Mouse (Mus musculus) embryonic fibroblast, embryonic 13.5 days (primary cell): ENCODE measurements at regions not wholly inside any gene's neighbourhood (a gene's known extent, or its start where the extent isn't known, plus 50 kb on each side); places are given as distances from the start of the nearest gene placed in this dataset.

ENCODE experiments used
- H3K27ac ChIP-seq: 2 replicates; pipeline ENCODE4 v1.5.1; 2012; ENCODE audit warnings: low read length, control low read depth, inconsistent platforms; ENCODE audit not compliant: insufficient read depth
- H3K4me1 ChIP-seq: 2 replicates; pipeline ENCODE4 v1.6.1; 2011; ENCODE audit warnings: low read length; ENCODE audit not compliant: control insufficient read depth, insufficient read depth
- H3K4me3 ChIP-seq: 2 replicates; pipeline ENCODE4 v1.5.1; 2011; ENCODE audit warnings: mild to moderate bottlenecking, control low read depth, low read length; ENCODE audit not compliant: insufficient read depth
- CTCF ChIP-seq: IDR thresholded peaks from 2 replicates; pipeline ENCODE4 v1.5.1; 2011; ENCODE audit warnings: mild to moderate bottlenecking, control low read depth, low read length, moderate library complexity, borderline replicate concordance; ENCODE audit not compliant: insufficient read depth
- POLR2A ChIP-seq: IDR thresholded peaks from 2 replicates; pipeline ENCODE4 v1.6.1; 2011; ENCODE audit warnings: low read depth, mild to moderate bottlenecking, control low read depth, low read length, moderate library complexity

DNA sequence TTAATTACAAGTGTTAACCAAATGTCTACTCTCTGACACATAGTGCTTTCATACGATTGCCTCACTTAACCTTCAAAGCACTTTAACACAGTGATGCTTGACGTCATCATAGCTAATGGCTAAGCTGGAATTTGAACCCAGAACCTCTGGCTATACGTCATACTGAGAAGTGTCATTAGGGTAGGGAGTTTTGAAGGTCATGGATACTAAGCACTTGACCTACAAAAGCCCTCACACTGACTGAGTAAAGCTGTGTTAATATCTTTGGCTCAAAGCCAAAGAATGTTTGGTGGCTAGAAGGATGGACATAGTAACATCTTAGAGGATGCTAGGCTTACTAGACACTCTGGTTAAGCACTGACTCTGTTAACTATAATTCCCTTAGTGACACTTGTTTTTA lies 106.9 kb upstream of the Tmtc1 start:
- no peak overlapping the region for H3K27ac ChIP-seq
- no peaks in the 10 kb centered on the region for H3K4me1 ChIP-seq
- no peak for TF ChIP-seq CTCF
- no peak for TF ChIP-seq POLR2A
- H3K4me3 ChIP-seq: no peak overlapping the region

- Histone ChIP-seq H3K27ac (no peak overlapping the region), H3K4me1 (no peaks in the 10 kb centered on the region), H3K4me3 (no peak overlapping the region)
- no peak for TF ChIP-seq CTCF
- no peak for TF ChIP-seq POLR2A
Measured at GRCm38 (mm10) chr6:148548138-148548778, 104.1 kb upstream of the Tmtc1 start.

DNA sequence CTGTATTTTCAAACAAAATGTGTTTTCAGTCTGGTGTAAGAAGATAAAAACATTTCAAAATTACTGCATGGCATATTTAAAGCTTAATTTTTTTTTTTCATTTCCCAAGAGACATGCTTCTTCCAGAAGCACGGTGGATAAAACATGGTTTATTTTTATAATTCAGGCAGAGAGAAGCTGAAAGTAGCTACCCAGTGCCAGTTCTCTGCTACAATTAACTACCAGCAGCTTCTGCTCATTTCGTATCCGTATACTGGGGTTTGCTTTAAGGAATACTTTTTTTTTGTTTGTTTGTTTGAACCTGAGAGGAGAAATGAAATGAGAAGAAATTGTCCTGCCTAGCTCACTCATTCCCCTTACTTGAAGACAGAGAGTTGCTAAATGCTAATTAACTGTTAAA lies 98.9 kb upstream of the Tmtc1 start:
- Histone ChIP-seq H3K4me1 (no peaks in the 10 kb centered on the region), H3K27ac (no peak overlapping the region), H3K4me3 (no peak overlapping the region)
- TF ChIP-seq POLR2A: no peak
- TF ChIP-seq CTCF: no peak

GRCm38 (mm10) chr6:148541981-148542380 lies 97.8 kb upstream of the Tmtc1 start:
- no peak overlapping the region for H3K27ac ChIP-seq
- H3K4me3 ChIP-seq: no peak overlapping the region
- no peaks in the 10 kb centered on the region for H3K4me1 ChIP-seq
- TF ChIP-seq POLR2A: no peak
- no peak for TF ChIP-seq CTCF

GRCm38 (mm10) chr6:148539207-148539960 lies 95.2 kb upstream of the Tmtc1 start:
- H3K4me1 ChIP-seq: no peaks in the 10 kb centered on the region
- no peak overlapping the region for H3K27ac ChIP-seq
- TF ChIP-seq POLR2A (no peak), CTCF (no peak)
- no peak overlapping the region for H3K4me3 ChIP-seq

DNA sequence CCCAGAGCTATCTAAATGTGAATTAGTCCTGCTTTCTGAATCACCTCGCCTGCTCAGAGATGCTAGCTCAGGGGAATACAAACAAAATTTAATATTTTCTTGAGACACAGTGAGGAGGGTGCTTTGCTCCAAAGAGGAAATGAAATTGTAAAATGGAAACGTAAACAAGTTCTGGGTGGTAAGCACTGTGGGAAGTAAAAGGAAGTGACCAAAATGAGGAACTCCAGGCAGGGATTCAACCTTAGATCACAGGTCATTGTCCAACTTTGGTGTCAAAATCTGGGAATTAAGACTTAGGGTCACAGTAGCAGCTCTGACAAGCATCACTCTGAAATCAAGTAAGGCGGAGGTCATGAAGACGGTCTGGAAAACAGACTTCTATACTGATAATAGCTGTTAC lies 90.2 kb upstream of the Tmtc1 start:
- Histone ChIP-seq H3K4me3 (no peak overlapping the region), H3K27ac (no peak overlapping the region), H3K4me1 (no peaks in the 10 kb centered on the region)
- TF ChIP-seq CTCF (no peak), POLR2A (no peak)

DNA sequence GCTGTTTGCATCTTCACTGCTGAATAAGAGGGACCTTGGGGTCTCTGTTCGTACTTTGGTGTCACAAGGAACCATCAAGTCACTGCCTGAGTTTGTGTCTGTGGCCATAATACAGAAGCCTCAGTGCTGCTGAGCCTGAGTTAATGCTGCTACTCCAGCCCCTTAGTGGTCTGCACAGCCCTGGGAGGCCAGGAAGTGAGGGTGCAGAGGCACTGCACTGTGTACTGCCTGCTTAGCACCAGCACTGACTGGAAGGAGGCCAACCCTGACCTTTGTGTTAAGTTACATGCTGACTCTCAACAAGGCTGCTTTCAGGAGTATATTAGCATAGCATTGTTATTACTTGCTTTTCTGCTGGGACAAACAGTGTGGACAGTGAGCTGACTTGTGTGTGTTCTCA lies 86.9 kb upstream of the Tmtc1 start:
- Histone ChIP-seq H3K4me1 (no peaks in the 10 kb centered on the region), H3K27ac (no peak overlapping the region), H3K4me3 (no peak overlapping the region)
- no peak for TF ChIP-seq POLR2A
- no peak for TF ChIP-seq CTCF

DNA sequence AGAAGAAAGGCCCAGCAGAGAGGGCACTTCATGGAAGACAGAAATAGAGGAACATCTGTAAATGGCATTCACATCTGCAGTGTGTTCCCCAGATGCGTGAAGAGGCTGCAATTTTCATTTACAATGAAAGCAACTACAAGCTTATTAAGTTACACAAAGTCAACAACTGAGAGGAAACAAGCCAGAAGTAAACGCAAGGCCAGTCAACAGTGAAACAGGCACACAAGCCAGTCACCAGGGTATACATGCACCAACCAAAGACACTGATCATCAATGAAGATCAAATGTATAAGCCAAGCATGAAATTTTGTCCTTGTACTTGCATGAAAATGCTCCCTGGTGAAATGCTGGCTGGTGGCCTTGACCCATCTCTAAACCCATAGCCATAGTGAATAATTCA lies 84.4 kb upstream of the Tmtc1 start:
- TF ChIP-seq POLR2A (no peak), CTCF (no peak)
- no peak overlapping the region for H3K27ac ChIP-seq
- no peaks in the 10 kb centered on the region for H3K4me1 ChIP-seq
- no peak overlapping the region for H3K4me3 ChIP-seq

DNA sequence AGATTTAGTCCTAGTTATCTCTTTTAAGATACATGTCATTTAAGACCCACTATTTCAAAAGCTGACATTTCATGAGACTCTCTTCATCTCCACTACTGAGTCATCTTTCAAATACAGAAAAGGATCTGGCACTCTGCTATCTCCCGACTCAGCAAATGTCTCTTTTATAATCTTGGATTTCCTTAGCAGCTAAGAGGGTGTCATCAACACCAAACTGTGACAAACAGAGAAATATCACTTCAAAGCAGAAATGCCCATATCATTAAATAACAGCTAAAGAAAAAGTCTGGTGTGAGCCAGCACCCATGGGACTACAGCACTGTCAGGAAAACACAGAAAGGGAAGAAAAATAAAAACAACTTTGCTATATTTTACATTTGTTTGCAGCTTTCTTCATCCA lies 78.7 kb upstream of the Tmtc1 start:
- no peaks in the 10 kb centered on the region for H3K4me1 ChIP-seq
- TF ChIP-seq CTCF (no peak), POLR2A (no peak)
- no peak overlapping the region for H3K27ac ChIP-seq
- no peak overlapping the region for H3K4me3 ChIP-seq

DNA sequence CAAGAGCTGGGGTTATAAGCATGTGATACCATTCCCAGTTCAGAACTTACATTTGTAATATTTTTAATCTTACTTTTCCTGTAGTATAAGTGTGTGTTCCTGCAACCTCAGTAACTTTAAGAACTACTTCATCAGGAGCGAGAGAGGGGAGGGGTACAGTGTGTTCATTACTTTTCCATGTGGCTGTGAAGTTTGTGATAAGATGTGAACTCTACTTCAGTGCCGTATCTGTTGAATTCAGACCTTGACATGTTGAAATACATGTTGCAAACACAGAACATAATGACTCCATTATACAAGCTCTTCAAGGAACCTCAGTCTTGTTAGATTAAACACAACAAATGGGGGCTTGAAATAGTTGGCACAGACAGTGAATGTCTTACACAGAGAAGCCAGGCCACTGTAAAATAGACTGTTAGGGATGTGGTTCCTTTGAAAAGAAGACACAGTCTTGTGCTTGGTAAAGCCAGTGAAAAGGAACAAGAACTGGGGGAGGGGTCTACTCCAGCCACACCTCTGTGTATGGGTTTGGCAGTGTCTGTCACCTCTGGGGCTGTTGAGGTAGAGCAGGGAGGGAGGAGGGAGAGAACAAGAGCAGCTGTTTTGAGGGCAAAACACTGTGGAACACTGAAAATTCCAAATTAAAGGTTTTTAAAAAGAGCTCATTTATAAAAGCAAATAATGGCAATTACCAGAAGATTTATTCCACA lies 73.5 kb upstream of the Tmtc1 start:
- H3K4me3 ChIP-seq: no peak overlapping the region
- no peak for TF ChIP-seq POLR2A
- TF ChIP-seq CTCF: no peak
- no peaks in the 10 kb centered on the region for H3K4me1 ChIP-seq
- H3K27ac ChIP-seq: no peak overlapping the region

GRCm38 (mm10) chr6:148516654-148517053 lies 72.5 kb upstream of the Tmtc1 start:
- no peak overlapping the region for H3K27ac ChIP-seq
- no peak overlapping the region for H3K4me3 ChIP-seq
- TF ChIP-seq CTCF: no peak
- TF ChIP-seq POLR2A: no peak
- no peaks in the 10 kb centered on the region for H3K4me1 ChIP-seq
